Mouse (Mus musculus) cerebellum, adult 2 months (tissue): Measurements from ENCODE around the gene Prrt3.

Experiments used
- CTCF ChIP-seq: fragments of 200-500 bp; IDR thresholded peaks from 2 replicates; pipeline ENCODE4 v1.5.1; 2011; ENCODE audit warnings: low read depth, mild to moderate bottlenecking, control low read depth, low read length, moderate library complexity, borderline replicate concordance; ENCODE audit not compliant: insufficient read depth
- POLR2A ChIP-seq: fragments of 200-500 bp; IDR thresholded peaks from 2 replicates; pipeline ENCODE4 v1.6.1; 2011; ENCODE audit warnings: low read length, control low read depth, borderline replicate concordance; ENCODE audit not compliant: insufficient read depth

GRCm38 (mm10) chr6:113501388-113502084, at the start of gene Prrt3:
- TF ChIP-seq CTCF (no peak), POLR2A (peak; percentile 94)
